Mouse (Mus musculus) erythroblast, embryonic 14.5 days (primary cell): ENCODE measurements around the gene Srp14.

ENCODE experiments used
- GATA1 ChIP-seq: IDR thresholded peaks from 2 replicates; pipeline ENCODE4 v1.6.1; 2012; ENCODE audit warnings: low read length, inconsistent platforms, mixed read lengths
- TAL1 ChIP-seq: IDR thresholded peaks from 3 replicates; pipeline ENCODE4 v1.6.1; 2012; ENCODE audit warnings: low read length, inconsistent platforms, mixed read lengths

GRCm38 (mm10) chr2:118445696-118446674 is 33.5 kb downstream of the Srp14 start:
- no peak for TF ChIP-seq TAL1
- no peak for TF ChIP-seq GATA1
